Mouse (Mus musculus) macrophage (primary cell): ENCODE measurements at regions not wholly inside any gene's neighbourhood (a gene's known extent, or its start where the extent isn't known, plus 50 kb on each side); places are given as distances from the start of the nearest gene placed in this dataset.

ENCODE experiments used
- H3K27ac ChIP-seq: fragments of 350-480 bp; formaldehyde crosslinking; 2 replicates; pipeline ENCODE4 v1.9.0; 2021
- H3K36me3 ChIP-seq: fragments of 350-480 bp; formaldehyde crosslinking; 2 replicates; pipeline ENCODE4 v1.9.0; 2021; ENCODE audit errors: inconsistent target
- H3K4me3 ChIP-seq: fragments of 350-480 bp; formaldehyde crosslinking; 2 replicates; pipeline ENCODE4 v1.9.0; 2021; ENCODE audit errors: inconsistent target
- H3K79me2 ChIP-seq: fragments of 350-480 bp; formaldehyde crosslinking; 2 replicates; pipeline ENCODE4 v1.9.0; 2021; ENCODE audit errors: inconsistent target
- WGBS: methylation state at CpG from one replicate; pipeline ENCODE4 v1.1.7; 2026; ENCODE audit warnings: inconsistent platforms; ENCODE audit not compliant: missing documents; 5-methylcytosine and 5-hydroxymethylcytosine counted together

DNA sequence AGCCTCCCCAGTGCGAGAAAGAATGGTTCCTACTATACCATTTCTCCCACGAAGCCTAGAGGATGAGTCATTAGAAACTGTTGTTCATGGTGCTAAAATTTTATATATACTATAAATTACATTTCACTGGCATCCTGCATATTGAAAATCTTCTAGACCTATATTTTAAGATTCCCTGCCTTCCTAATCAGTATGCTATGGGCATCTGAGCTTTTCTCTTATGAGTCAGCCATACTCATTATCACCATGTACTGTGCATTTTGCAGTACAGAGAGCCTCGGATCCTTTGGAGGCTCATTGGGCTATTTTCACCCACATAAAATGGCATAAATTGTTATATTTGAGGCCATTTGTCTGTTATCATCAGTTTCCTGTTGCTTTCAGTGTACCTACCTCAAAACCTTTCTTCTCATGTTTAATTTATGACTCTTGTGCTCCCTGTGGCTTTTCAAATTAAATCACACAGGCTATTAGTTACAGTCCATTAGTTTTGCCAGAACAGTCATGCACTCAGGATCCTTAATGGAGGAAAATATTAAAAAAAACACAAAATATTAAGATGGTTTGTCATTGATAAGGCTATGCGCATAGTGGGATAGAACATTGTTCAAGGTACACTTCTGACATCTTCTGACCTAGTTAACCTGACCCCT lies 150.1 kb upstream of the Actbl2 start:
- WGBS, result 90% methylated on average over 4 of the region's 4 CpGs
- no peak overlapping the region for H3K4me3 ChIP-seq
- H3K79me2 ChIP-seq, result no peaks in the 10 kb centered on the region
- H3K27ac ChIP-seq, result no peak overlapping the region
- no peaks in the 10 kb centered on the region for H3K36me3 ChIP-seq

- no peaks in the 10 kb centered on the region for H3K79me2 ChIP-seq
- 80% methylated on average over 3 of the region's 3 CpGs for WGBS
- H3K36me3 ChIP-seq, result no peaks in the 10 kb centered on the region
- no peak overlapping the region for H3K4me3 ChIP-seq
- H3K27ac ChIP-seq, result no peak overlapping the region
These were observed 123.7 kb upstream of the Actbl2 start for GRCm38 (mm10) chr13:111131108-111131507.

DNA sequence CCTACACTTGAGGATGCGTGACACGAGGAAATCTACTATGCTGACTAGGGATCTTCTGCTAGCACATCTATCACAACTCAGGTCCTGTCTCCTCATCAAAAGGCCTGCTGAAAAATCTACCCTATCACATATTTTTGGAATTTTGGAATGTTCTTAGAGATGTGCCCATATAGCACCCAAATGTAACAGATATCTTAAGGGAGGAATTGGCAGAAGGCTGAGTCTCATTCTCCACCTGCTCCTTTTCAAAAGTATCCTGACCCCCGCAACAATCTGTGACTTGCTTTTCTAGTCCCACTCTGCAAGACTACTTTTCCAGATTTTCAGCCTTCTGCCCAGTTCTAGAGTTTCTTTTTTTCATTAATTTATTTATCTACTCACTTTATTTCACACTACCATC lies 118.4 kb upstream of the Actbl2 start:
- H3K27ac ChIP-seq, result no peak overlapping the region
- 85% methylated on average over 3 of the region's 3 CpGs for WGBS
- no peaks in the 10 kb centered on the region for H3K36me3 ChIP-seq
- no peaks in the 10 kb centered on the region for H3K79me2 ChIP-seq
- H3K4me3 ChIP-seq, result no peak overlapping the region

DNA sequence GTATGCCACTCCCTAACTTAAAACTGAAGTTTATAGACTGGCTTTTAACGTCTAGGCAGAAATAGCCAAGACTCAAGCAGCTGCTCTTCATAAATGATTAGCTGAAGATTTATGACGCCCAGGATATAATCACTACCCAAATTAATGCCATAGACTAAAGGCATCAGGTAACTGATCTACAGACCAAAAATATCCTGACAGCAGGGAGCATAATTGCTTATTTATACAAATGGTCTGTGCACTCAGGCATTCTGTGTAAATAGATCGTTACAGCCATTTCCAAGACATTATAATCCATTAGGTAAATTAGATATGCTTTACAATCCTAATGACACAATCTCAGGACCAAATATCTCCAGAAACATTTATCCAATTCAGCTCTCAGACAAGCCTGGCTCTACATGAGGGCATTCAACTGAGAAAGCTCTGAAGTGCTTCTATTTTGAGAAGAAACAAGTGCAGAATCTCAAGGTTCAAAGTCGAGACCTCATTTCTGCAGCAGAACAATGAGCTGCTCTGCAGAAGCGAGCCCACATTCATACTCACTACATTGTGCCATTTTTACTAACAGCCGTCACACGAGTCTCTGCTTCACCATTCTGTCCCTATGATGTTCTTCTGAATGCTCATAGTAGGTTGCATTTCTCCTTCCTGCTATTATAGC lies 111.9 kb upstream of the Actbl2 start:
- no peaks in the 10 kb centered on the region for H3K36me3 ChIP-seq
- H3K27ac ChIP-seq, result no peak overlapping the region
- WGBS, result 93% methylated on average over 7 of the region's 7 CpGs
- H3K4me3 ChIP-seq, result no peak overlapping the region
- no peaks in the 10 kb centered on the region for H3K79me2 ChIP-seq

- Histone ChIP-seq H3K36me3 (no peaks in the 10 kb centered on the region), H3K27ac (no peak overlapping the region), H3K79me2 (no peaks in the 10 kb centered on the region), H3K4me3 (no peak overlapping the region)
- 93% methylated on average over 3 of the region's 3 CpGs for WGBS
These were observed 110.1 kb upstream of the Actbl2 start for GRCm38 (mm10) chr13:111144721-111145120.

DNA sequence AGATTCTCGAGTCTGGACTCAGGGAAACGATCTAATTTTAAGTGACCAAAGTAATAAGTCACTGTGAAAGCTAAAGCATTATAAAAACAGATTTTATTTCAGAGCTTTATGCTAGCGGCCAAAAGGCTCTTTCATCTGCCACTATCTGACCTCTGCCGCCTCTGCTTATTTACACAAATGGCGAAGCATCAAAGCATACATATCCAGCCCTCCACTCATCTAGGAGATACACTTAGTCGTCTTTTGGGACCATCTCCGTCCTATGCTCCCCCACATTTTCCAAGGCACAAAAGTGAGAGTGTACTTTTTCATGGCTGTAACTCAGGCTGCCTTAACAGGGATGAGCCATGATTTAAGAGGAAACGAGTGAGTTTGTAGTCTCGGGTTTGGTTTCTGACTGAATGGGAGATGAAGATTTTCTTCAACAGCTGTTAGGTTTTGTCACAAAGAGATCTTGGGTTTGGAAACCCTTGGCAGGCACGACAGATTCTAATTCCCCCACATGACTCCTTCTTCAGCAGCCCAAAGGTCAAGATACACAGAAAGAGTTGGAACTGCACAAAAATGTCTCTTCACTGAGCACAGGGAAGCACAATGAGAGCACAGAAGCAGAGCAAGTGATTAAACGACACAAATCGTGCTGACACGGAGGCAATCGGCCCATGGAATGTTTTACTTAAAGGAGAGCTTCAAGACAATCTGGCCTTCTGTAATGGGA lies 96.7 kb upstream of the Actbl2 start:
- Histone ChIP-seq H3K4me3 (no peak overlapping the region), H3K79me2 (no peaks in the 10 kb centered on the region), H3K36me3 (no peaks in the 10 kb centered on the region), H3K27ac (no peak overlapping the region)
- WGBS, result 89% methylated on average over 14 of the region's 14 CpGs

DNA sequence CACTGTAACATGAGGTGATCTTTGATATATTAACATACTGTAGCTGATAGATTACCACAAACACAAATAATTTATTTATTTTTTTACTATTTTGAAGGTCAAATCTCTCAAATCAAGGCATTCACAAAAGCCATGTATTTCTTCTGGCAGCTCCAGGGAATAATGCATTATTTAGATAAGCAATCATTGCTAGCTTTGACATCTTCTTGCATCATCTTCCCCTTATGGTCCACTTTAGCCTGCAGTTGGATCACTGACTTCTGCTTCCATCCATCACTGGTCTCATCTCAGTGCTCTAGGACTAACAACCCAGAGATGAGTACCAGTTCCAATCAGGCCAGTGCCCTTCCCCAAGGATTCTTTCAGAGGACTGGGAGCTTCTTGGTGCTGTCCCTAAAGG lies 95.3 kb upstream of the Actbl2 start:
- Histone ChIP-seq H3K27ac (no peak overlapping the region), H3K36me3 (no peaks in the 10 kb centered on the region), H3K79me2 (no peaks in the 10 kb centered on the region), H3K4me3 (no peak overlapping the region)

DNA sequence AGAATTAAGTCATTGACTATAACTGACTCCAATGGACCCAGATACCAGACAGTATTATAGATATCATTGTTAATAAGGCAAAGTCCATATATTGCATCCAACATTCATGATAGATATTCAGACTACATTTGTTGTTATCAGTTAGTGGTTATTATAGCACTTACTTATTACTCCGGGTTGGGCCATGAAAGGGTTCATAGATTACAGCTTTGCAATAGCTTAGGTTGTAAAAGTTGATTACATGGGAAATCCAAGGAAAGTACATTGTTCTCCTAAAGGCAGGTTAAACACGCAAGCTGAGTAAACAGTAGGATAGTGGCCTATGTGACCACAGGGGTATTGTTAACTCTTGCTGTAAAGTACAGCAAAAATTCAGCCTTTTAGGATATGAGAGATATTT lies 89.3 kb upstream of the Actbl2 start:
- no peaks in the 10 kb centered on the region for H3K79me2 ChIP-seq
- H3K36me3 ChIP-seq, result no peaks in the 10 kb centered on the region
- WGBS, result 97% methylated on average over 2 of the region's 2 CpGs
- no peak overlapping the region for H3K4me3 ChIP-seq
- H3K27ac ChIP-seq, result no peak overlapping the region

GRCm38 (mm10) chr13:111170269-111171165 lies 84.3 kb upstream of the Actbl2 start:
- H3K79me2 ChIP-seq, result no peaks in the 10 kb centered on the region
- no peak overlapping the region for H3K27ac ChIP-seq
- H3K36me3 ChIP-seq, result no peaks in the 10 kb centered on the region
- 91% methylated on average over 5 of the region's 5 CpGs for WGBS
- H3K4me3 ChIP-seq, result no peak overlapping the region

DNA sequence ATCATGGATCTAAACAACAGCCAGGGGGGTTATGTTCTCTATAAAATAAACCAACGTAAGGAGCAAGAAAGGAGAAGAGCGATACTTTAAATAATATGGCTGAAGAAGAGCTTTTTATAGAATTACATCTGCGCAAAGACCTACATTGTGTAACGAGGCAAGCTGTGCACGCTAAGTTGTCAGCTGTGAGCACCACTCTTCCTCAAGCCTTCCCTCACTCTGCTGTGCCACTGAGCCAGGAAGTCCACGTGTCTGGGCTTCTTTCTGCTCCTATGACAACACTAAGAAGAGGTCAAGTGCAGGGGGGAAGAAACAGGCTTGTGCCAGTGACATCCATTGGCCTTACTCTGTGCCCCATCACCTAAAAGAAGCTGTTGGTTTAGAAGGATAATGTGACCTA lies 75.6 kb upstream of the Actbl2 start:
- no peak overlapping the region for H3K4me3 ChIP-seq
- no peaks in the 10 kb centered on the region for H3K79me2 ChIP-seq
- no peak overlapping the region for H3K27ac ChIP-seq
- WGBS, result 83% methylated on average over 6 of the region's 6 CpGs
- no peaks in the 10 kb centered on the region for H3K36me3 ChIP-seq

GRCm38 (mm10) chr13:111183293-111183692 lies 71.5 kb upstream of the Actbl2 start:
- Histone ChIP-seq H3K79me2 (no peaks in the 10 kb centered on the region), H3K27ac (no peak overlapping the region), H3K4me3 (no peak overlapping the region), H3K36me3 (no peaks in the 10 kb centered on the region)
- WGBS, result 96% methylated on average over 2 of the region's 2 CpGs

GRCm38 (mm10) chr13:111185799-111186198 lies 69.0 kb upstream of the Actbl2 start:
- H3K4me3 ChIP-seq, result no peak overlapping the region
- H3K36me3 ChIP-seq, result no peaks in the 10 kb centered on the region
- 83% methylated on average over 4 of the region's 4 CpGs for WGBS
- H3K27ac ChIP-seq, result no peak overlapping the region
- H3K79me2 ChIP-seq, result no peaks in the 10 kb centered on the region

DNA sequence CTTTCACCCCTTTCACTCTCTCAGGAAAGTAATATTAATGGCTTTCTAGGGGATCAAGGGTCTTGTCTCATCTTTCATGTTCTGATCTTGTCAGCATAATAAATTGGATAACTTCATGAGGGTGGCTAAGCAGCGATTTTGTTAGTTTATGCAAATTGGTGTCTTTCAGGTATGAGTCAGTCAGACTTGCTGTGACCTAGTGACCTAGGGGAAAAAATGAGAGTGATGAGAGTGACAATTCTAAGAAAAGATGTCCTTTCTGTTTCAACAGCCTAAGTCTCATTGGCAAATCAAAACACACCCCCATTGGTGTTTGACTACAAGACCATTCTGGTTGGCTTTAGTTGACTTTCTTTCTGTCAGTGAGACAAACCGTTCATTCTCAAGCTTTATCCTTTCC lies 68.0 kb upstream of the Actbl2 start:
- WGBS, result 97% methylated on average over 2 of the region's 2 CpGs
- Histone ChIP-seq H3K27ac (no peak overlapping the region), H3K4me3 (no peak overlapping the region), H3K79me2 (no peaks in the 10 kb centered on the region), H3K36me3 (no peaks in the 10 kb centered on the region)

GRCm38 (mm10) chr13:111193919-111194318 lies 60.9 kb upstream of the Actbl2 start:
- Histone ChIP-seq H3K79me2 (no peaks in the 10 kb centered on the region), H3K4me3 (no peak overlapping the region), H3K27ac (no peak overlapping the region), H3K36me3 (no peaks in the 10 kb centered on the region)
- 82% methylated on average over 2 of the region's 2 CpGs for WGBS

DNA sequence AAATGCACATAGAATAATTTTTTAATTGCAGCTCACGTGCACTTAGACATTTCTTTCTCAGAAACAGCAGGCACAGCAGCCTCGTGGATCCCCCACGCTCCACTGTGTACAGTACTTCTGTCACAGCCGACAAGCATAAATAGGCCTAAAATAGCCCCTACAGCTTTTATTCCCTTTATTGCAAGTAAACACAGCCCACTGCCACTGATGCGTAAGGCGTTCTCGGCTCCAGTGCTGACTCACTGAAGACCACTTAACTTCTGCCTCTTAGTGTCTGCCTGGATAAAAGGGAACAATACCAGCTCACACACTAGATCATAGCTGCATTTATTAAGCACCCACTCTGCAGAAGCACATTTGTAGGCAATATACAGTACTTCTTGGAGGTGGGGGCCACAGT lies 60.5 kb upstream of the Actbl2 start:
- H3K79me2 ChIP-seq, result no peaks in the 10 kb centered on the region
- no peak overlapping the region for H3K27ac ChIP-seq
- no peak overlapping the region for H3K4me3 ChIP-seq
- no peaks in the 10 kb centered on the region for H3K36me3 ChIP-seq
- 88% methylated on average over 7 of the region's 7 CpGs for WGBS
